Mouse (Mus musculus): ENCODE results near the gene Rmnd5b. TPM values are rescaled to one million over a fixed set of nuclear protein-coding genes. Genes with fewer than 3 reads are reported as not detected.
"Not testable (repeated sequence)": the region's sequence is repeated elsewhere in the genome, so short reads cannot be mapped to it uniquely, and the experiment has no call there.

Rmnd5b gene
- polyA plus RNA-seq, 1 experiment: 36.0 TPM

GRCm38 (mm10) chr11:51650261-51650660 is 14.6 kb upstream of the Rmnd5b start:
- WGBS: under 1% methylated on average over 30 of the region's 30 CpGs
- DNase-seq (ENCODE audit: low read depth, low spot score): no peak

GRCm38 (mm10) chr11:51649889-51650199 is 14.1 kb upstream of the Rmnd5b start:
- DNase-seq (ENCODE audit: low read depth, low spot score): no peak
- WGBS: 6% methylated on average over 7 of the region's 7 CpGs

DNA sequence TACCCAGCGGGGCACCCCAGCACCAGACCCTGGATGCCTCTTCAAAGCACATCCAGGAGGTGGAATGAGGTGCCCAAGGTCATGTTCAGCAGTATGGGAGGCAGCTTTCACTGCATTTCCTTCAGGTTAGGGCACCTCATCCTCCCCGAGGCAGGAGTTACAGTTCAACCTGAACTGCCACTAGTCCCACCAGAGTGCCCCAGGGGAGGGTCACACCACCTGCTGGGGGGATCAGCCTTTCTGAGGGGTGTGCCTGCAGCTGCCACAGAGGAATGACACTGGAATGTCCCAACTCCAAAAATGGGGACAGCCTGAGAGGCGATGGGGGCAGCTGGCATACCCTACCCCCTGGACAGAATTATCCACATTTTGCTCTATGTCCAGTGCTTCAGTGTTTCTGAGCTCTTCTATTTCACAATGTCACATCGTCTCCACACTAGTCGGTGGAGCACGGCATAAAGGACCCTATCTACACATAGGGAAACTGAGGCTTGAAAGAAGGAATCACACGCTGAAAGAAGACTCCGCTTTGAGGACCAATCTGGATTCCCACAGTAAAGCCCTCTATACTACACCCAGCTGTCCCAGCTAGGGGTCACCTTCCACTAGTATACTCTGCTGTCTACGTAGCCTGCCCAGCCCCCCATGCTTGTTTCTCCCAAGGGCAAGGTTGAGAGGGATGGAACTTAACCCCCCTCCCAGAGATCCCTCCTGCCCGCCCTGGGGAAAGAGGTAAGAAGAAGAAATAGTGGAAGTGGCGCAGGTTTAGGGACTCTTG is 13.6 kb upstream of the Rmnd5b start:
- 55% methylated on average over 11 of the region's 11 CpGs for WGBS
- no peak for DNase-seq (ENCODE audit: low read depth, low spot score)

- 41% methylated on average over 3 of the region's 3 CpGs for WGBS
- no peak for DNase-seq (ENCODE audit: low read depth, low spot score)
Measured at GRCm38 (mm10) chr11:51648566-51648965, 12.9 kb upstream of the Rmnd5b start.

- no peak for DNase-seq (ENCODE audit: low read depth, low spot score)
- WGBS: 28% methylated on average over 15 of the region's 15 CpGs
Measured at GRCm38 (mm10) chr11:51646751-51647667, 11.3 kb upstream of the Rmnd5b start.

- no peak for DNase-seq (ENCODE audit: low read depth, low spot score)
- 87% methylated on average over 7 of the region's 7 CpGs for WGBS
Measured at GRCm38 (mm10) chr11:51646245-51646644, 10.5 kb upstream of the Rmnd5b start.

- WGBS: 83% methylated on average over 13 of the region's 13 CpGs
- DNase-seq (ENCODE audit: low read depth, low spot score): no peak
Measured at GRCm38 (mm10) chr11:51645293-51645692, 9.6 kb upstream of the Rmnd5b start.

- DNase-seq (ENCODE audit: low read depth, low spot score): no peak
Measured at GRCm38 (mm10) chr11:51644217-51644616, 8.5 kb upstream of the Rmnd5b start.

DNA sequence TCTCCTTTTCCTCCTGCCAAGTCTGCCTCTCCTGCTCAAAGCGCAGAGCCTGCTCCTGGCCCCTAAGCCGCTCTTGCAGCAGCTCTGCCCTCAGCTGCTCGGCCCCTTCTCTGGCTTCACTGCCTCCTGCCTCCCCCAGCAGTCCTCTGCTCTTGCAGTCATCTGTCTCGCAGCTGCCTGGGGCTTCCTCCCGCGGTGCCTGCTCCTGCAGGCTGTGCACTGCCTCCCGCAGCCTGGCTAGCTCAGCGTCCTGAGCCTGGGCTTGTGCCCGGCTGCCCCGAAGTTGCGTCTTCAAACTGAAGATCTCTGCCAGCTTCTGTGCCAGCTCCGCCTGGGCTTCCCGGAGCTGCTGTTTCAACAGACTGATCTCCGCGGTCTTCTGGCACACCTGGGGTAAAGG is 8.1 kb upstream of the Rmnd5b start:
- DNase-seq (ENCODE audit: low read depth, low spot score): no peak
- WGBS: 58% methylated on average over 15 of the region's 15 CpGs

More at GRCm38 (mm10) chr11:51644217-51644616, 8.5 kb upstream of the Rmnd5b start:
- 83% methylated on average over 16 of the region's 16 CpGs for WGBS

GRCm38 (mm10) chr11:51643202-51643601 is 7.5 kb upstream of the Rmnd5b start:
- 44% methylated on average over 9 of the region's 9 CpGs for WGBS
- DNase-seq (ENCODE audit: low read depth, low spot score): no peak

GRCm38 (mm10) chr11:51640748-51641147 is 5.1 kb upstream of the Rmnd5b start:
- WGBS: 29% methylated on average over 7 of the region's 7 CpGs
- no peak for DNase-seq (ENCODE audit: low read depth, low spot score)

GRCm38 (mm10) chr11:51638497-51638896 is 2.8 kb upstream of the Rmnd5b start:
- no peak for DNase-seq (ENCODE audit: low read depth, low spot score)
- 52% methylated on average over 5 of the region's 5 CpGs for WGBS

DNA sequence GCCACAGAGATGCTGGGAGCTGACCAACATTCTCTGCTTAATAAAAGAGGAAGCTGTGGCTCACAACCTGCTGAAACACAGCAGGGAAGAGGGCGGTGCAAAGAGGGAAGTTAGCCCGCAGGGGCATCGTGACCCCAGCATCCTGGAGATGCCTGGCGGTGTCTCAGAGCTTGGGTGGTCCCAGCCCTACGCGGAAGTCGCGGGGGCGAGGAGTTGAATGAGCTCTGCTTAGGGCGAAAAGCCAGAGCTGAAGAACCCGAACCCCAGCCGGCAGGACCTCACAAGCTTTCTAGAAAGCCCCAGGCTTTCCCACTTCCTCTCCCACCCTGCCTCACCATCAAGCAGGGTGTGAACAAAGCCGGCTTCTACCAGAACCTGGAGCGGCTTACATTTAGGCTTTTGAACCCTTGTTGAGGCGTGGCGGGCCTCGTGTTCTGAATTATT is 2.3 kb upstream of the Rmnd5b start:
- DNase-seq (ENCODE audit: low read depth, low spot score): no peak
- 10% methylated on average over 17 of the region's 17 CpGs for WGBS

GRCm38 (mm10) chr11:51636323-51636684 is 608 bp upstream of the Rmnd5b start:
- DNase-seq (ENCODE audit: low read depth, low spot score): no peak
- WGBS: 3% methylated on average over 6 of the region's 6 CpGs

GRCm38 (mm10) chr11:51635127-51635524 is 570 bp downstream of the Rmnd5b start:
- WGBS: 8% methylated on average over 6 of the region's 6 CpGs

GRCm38 (mm10) chr11:51633721-51634120 is 2.0 kb downstream of the Rmnd5b start:
- WGBS: 92% methylated on average over 3 of the region's 3 CpGs

More at GRCm38 (mm10) chr11:51635127-51635524, 570 bp downstream of the Rmnd5b start:
- no peak for DNase-seq (ENCODE audit: low read depth, low spot score)

GRCm38 (mm10) chr11:51633200-51633599 is 2.5 kb downstream of the Rmnd5b start:
- WGBS: 83% methylated on average over 7 of the region's 7 CpGs
- not testable (repeated sequence) for DNase-seq (ENCODE audit: low read depth, low spot score)

More at GRCm38 (mm10) chr11:51633721-51634120, 2.0 kb downstream of the Rmnd5b start:
- no peak for DNase-seq (ENCODE audit: low read depth, low spot score)

DNA sequence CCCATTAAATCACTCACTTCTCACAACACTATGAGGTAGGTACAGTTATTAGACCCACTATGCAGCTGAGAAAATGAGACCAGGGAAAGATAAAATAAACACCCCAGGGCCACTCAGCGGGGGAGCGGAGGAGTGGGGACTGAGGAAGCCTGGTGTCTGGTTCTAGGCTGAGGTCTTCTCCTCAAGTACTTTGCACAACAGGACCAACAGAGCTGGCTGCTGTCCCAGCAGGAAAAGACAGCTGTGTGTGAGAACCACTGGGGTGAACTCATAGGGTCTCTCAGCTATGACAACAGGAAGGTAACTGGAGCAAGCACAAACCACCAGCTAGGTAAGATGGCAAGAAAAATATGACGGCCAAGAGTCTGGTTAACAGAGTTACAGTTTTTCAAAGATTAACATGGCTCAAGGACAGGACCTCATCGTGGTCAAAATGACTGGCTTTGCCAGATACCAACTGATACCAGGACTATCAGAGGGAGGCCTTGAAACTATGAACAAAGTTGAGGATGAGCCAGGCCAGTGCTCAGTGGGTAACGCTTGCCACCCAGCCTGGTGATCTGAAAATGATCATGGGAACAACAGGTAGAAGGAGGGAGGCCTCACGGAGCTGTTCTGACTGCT is 3.5 kb downstream of the Rmnd5b start:
- no peak for DNase-seq (ENCODE audit: low read depth, low spot score)
- 77% methylated on average over 6 of the region's 6 CpGs for WGBS

GRCm38 (mm10) chr11:51629651-51630314 is 5.9 kb downstream of the Rmnd5b start:
- WGBS: 76% methylated on average over 15 of the region's 15 CpGs
- no peak for DNase-seq (ENCODE audit: low read depth, low spot score)

- DNase-seq (ENCODE audit: low read depth, low spot score): no peak
- 88% methylated on average over 8 of the region's 8 CpGs for WGBS
Measured at GRCm38 (mm10) chr11:51627907-51628306, 7.8 kb downstream of the Rmnd5b start.

All from large intestine, adult 2 months (tissue).